In genomic region chr8:93734818-93735217, GRCm38 (mm10) we compare ENCODE assay signal across 18 mouse cellular contexts.
A peak's percentile ranks its signal among the peaks of the same experiment; 100 is the strongest.
DNase-seq lines count a peak whose midpoint lies in the region; ATAC-seq lines count a peak whose summit lies in the region.
"Had no signal": no experiment of that assay in that cellular context is flagged by ENCODE, and none has a peak within 500 bp of the region (broad histone marks: within the 10 kb centered on the region; RNA-seq: fewer than 3 reads in every experiment).

No protein-coding gene starts in this region.

- peak; percentile 56; the same call in 1 of the 2 replicates for ATAC-seq in cerebellum, adult (ENCODE audit: insufficient number of reproducible peaks, low FRiP score, low TSS enrichment)
- ATAC-seq in heart, embryonic 13.5 days (ENCODE audit: extremely low read depth, insufficient number of reproducible peaks, low FRiP score, low TSS enrichment), result peak; percentile 73; the same call in 1 of the 2 replicates
- ATAC-seq: activated CD4-positive, CD25-positive, alpha-beta regulatory T cell, adult 4 months; intestine, embryonic 15.5 days had no signal

- peak overlapping the region; percentile 32; the same call in 1 of the 2 replicates for H3K4me2 ChIP-seq in heart, embryonic 13.5 days
- H3K4me2 ChIP-seq: intestine, embryonic 15.5 days; limb, embryonic 13.5 days; stomach, embryonic 15.5 days had no signal

- H3K9me3 ChIP-seq in heart, embryonic 13.5 days, result no peaks in the 10 kb centered on the region
- H3K9me3 ChIP-seq: intestine, embryonic 15.5 days; limb, embryonic 13.5 days; midbrain, embryonic 10.5 days; stomach, embryonic 15.5 days had no signal

- WGBS in heart, embryonic 13.5 days, result 30% methylated on average over 4 of the region's 4 CpGs

- no peaks in the 10 kb centered on the region for H3K27me3 ChIP-seq in heart, embryonic 13.5 days (replicated peaks)
- H3K27me3 ChIP-seq: intestine, embryonic 15.5 days; limb, embryonic 13.5 days; stomach, embryonic 15.5 days had no signal

- H3K36me3 ChIP-seq in heart, embryonic 13.5 days, result no peaks in the 10 kb centered on the region
- H3K36me3 ChIP-seq: intestine, embryonic 15.5 days; limb, embryonic 13.5 days; midbrain, embryonic 10.5 days; stomach, embryonic 15.5 days had no signal

- no peak overlapping the region for H3K9ac ChIP-seq in heart, embryonic 13.5 days
- H3K9ac ChIP-seq: intestine, embryonic 15.5 days; limb, embryonic 13.5 days; stomach, embryonic 15.5 days had no signal

- peaks cover 37% of the 10 kb centered on the region for H3K4me1 ChIP-seq in heart, embryonic 13.5 days
- H3K4me1 ChIP-seq: intestine, embryonic 15.5 days; stomach, embryonic 15.5 days had no signal

- DNase-seq in cerebellum, postnatal 4 days (ENCODE audit: low spot score in 2 of 2), result no peak
- DNase-seq in 3134 (ENCODE audit: extremely low read depth, insufficient read length, low spot score), result peak; percentile 21
- peak; percentile 11 for DNase-seq in cerebellum, adult 8-10 months
- DNase-seq in testis, postnatal 14 days (ENCODE audit: low spot score), result no peak
- no peak for DNase-seq in spleen, adult 18-20 months
- DNase-seq in lung, adult 18-20 months, result no peak
- DNase-seq: gastrocnemius, postnatal 10 days; kidney, postnatal 25 days; lung, adult 2 months; right cerebral cortex, postnatal 4 days; thymus, postnatal 25 days had no signal

- H3K4me3 ChIP-seq in heart, embryonic 13.5 days, result no peak overlapping the region
- H3K4me3 ChIP-seq: intestine, embryonic 15.5 days; limb, embryonic 13.5 days; midbrain, embryonic 10.5 days; stomach, embryonic 15.5 days had no signal

- H3K27ac ChIP-seq in heart, embryonic 13.5 days (replicated peaks), result peak overlapping the region; percentile 81
- H3K27ac ChIP-seq: intestine, embryonic 15.5 days; limb, embryonic 13.5 days; midbrain, embryonic 10.5 days; stomach, embryonic 15.5 days had no signal

Comparison
In these comparisons a context has a peak if more than half of its experiments do, and no peak if none do; other contexts are left out.
1. DNase-seq: peak in 3134 (single experiment) and cerebellum, adult 8-10 months (single experiment); none in cerebellum, postnatal 4 days (0 of 2), testis, postnatal 14 days (single experiment), spleen, adult 18-20 months (0 of 2) and lung, adult 18-20 months (0 of 2).